Mouse (Mus musculus) bone marrow, adult 2 months (tissue): Measurements from ENCODE around the gene Tmem132c.

Experiments used
- CTCF ChIP-seq: fragments of 200-500 bp; IDR thresholded peaks from 2 replicates; pipeline ENCODE4 v1.5.1; 2011; ENCODE audit warnings: low read length, control low read depth; ENCODE audit not compliant: control insufficient read depth, insufficient read depth
- POLR2A ChIP-seq: fragments of 200-500 bp; IDR thresholded peaks from 2 replicates; pipeline ENCODE4 v1.6.1; 2011; ENCODE audit warnings: low read depth, mild to moderate bottlenecking, control low read depth, low read length, borderline replicate concordance; ENCODE audit not compliant: control insufficient read depth

DNA sequence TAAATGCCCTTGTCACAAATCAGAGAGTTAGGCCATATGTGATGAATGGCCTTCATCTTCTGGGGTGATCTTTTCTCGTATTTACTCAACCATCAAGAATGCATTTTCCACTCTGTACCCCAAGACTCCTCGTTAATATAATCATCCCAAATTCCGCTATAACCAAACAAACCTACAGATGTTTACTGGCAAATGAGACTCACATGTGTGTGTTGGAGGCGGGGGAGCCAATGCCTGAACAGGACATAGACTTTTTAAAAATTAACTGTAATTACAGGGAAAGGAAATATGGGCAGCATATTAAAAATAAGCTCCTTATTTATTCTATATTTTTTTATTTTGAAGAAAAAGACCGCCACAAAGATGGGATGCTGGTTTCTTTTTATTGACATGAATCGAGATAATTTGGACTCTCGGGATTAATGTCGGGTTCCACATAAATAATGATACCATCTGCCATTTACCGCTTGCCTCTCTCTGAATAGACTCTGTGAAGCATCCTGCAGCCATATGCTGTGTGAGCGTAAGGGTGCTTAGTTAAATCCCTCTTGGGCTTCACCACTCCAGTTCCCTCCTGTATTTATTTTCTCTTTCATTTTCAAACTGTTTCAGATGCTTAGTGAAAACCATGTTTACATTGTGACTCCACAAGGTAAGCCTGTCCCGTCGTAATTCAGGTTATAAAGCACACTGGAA lies 105.6 kb downstream of the Tmem132c start:
- TF ChIP-seq POLR2A (no peak), CTCF (no peak)
